Mouse (Mus musculus): ENCODE measurements around the gene Map3k9. TPM values are rescaled to one million over a fixed set of nuclear protein-coding genes. Genes with fewer than 3 reads are reported as not detected.
A peak's percentile ranks its signal among the peaks of the same experiment; 100 is the strongest.

The Map3k9 gene
- polyA plus RNA-seq, 1 experiment from 2014 or later: 3.6 TPM

DNA sequence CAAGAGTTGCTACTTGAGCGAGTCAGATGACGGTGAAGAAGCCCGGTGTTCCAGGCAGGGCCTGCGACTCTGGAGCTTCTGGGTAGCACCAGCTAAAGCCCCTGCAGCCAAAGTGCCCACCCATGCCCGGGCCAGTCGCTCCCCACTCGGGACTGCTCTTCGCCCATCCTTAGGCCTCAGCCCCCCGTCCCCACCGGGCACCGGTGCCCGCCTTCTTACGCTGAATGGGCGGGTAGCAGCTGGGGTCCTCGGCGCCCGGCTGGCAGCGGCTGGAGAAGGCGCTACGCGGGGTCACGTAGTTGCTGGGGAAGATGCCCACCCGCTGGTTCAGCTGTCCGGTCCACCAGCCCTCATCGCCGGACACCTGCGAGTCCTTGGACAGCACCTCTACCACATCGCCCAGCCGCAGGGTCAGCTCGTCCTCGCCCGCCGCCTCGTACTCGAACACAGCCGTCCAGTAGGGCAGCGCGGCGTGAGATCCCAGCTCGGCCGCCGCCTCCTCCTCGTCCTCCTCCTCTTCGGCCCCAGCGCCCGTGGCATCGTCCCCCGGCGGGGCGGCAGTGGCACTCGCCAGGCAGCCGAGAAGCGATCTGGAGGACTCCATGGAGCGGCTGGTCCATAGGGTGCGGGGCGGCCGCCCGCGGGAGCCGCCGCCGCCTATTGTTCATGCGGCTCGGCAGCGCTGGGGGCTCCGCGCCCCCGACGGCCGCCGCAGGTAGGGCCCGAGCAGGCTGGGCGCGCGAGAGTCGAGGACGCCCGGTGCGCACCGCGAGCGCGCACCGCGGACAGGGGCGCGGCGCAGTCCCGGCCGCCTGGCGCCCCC lies 493 bp downstream of the Map3k9 start:
- WGBS: 2% methylated on average over 36 of the region's 91 CpGs

DNA sequence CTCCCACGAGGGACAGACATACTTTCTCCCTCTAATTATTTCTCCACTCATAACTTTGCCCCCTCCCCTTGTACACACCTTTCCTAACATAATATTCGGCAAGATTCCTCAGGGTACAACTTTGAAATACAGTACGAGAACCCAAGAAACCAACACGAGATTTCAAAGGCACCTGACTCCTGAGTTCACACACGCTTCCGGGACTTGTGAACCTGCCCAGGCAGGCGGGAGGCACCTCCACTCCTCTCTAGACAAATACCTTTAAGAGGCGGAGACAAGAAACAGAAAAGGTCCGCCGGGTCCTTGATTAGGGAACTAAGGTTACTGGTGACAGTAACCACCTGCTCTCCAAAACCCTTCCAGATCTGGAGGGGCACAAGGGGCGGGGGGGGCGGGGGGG lies 1.1 kb downstream of the Map3k9 start:
- Histone ChIP-seq H3K4me1 (ENCODE audit: insufficient read depth, low read depth, low read length) (peaks cover 4% of the 10 kb centered on the region; the same call in 1 of the 2 replicates), H3K9ac (replicated peaks; ENCODE audit: low read depth) (no peak overlapping the region), H3K4me3 (ENCODE audit: low read depth, low read length) (peak overlapping the region; percentile 67), H3K27ac (ENCODE audit: low read length) (peak overlapping the region; percentile 95), H3K27me3 (replicated peaks; ENCODE audit: insufficient read depth, low read length) (peaks cover 9% of the 10 kb centered on the region), H3K9me3 (ENCODE audit: low read length) (no peaks in the 10 kb centered on the region), H3K4me2 (replicated peaks; ENCODE audit: low read depth, low read length) (peak overlapping the region; percentile 91), H3K36me3 (ENCODE audit: insufficient read depth, low read length) (no peaks in the 10 kb centered on the region)
- ATAC-seq: peak; percentile 50
- DNase-seq (ENCODE audit: low spot score): peak; percentile 88
- WGBS: 9% methylated on average over 12 of the region's 12 CpGs
- TF ChIP-seq CTCF (IDR thresholded peaks at IDR 0.05): no peak
- TF ChIP-seq EP300 (IDR thresholded peaks at IDR 0.05): no peak

More for the DNA sequence above, 493 bp downstream of the Map3k9 start:
- H3K4me2 ChIP-seq (replicated peaks; ENCODE audit: low read depth, low read length): peak overlapping the region; percentile 91
- H3K36me3 ChIP-seq (ENCODE audit: insufficient read depth, low read length): no peaks in the 10 kb centered on the region
- ATAC-seq (no peak; the same call in 1 of the 2 replicates), DNase-seq (ENCODE audit: low spot score) (no peak)
- H3K9me3 ChIP-seq (ENCODE audit: low read length): no peaks in the 10 kb centered on the region
- H3K4me3 ChIP-seq (ENCODE audit: low read depth, low read length): peak overlapping the region; percentile 67
- peak overlapping the region; percentile 95 for H3K27ac ChIP-seq (ENCODE audit: low read length)
- H3K9ac ChIP-seq (replicated peaks; ENCODE audit: low read depth): peak overlapping the region; percentile 51
- peaks cover 9% of the 10 kb centered on the region for H3K27me3 ChIP-seq (replicated peaks; ENCODE audit: insufficient read depth, low read length)
- H3K4me1 ChIP-seq (ENCODE audit: insufficient read depth, low read depth, low read length): peaks cover 4% of the 10 kb centered on the region; the same call in 1 of the 2 replicates
- TF ChIP-seq EP300 (IDR thresholded peaks at IDR 0.05) (no peak), CTCF (IDR thresholded peaks at IDR 0.05) (peak; percentile 4; the same call in 1 of the 2 replicates)

DNA sequence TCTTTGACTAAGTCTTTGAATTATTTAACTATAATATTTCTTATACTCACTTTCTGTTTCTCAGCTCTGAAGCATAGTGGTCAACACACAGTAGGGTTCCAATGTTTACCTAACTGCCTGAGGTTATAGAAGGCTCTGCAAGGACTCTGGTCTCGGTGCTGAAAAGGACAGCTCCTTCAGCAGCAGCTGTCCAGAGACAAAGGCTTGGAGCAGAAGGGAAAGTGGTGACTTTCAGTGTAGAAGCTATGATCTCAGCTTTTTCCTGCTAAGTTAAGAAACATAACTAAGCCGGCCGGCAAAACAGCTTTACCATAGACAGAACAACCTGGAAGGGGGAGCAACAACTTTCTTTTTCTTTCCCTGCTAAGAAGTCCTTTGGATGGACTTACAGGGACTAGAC lies 4.8 kb downstream of the Map3k9 start:
- DNase-seq (ENCODE audit: low spot score) (peak; percentile 73), ATAC-seq (no peak)
- Histone ChIP-seq H3K27me3 (replicated peaks; ENCODE audit: insufficient read depth, low read length) (peaks cover 7% of the 10 kb centered on the region), H3K9ac (replicated peaks; ENCODE audit: low read depth) (no peak overlapping the region), H3K4me2 (replicated peaks; ENCODE audit: low read depth, low read length) (no peak overlapping the region), H3K4me1 (ENCODE audit: insufficient read depth, low read depth, low read length) (no peaks in the 10 kb centered on the region), H3K36me3 (ENCODE audit: insufficient read depth, low read length) (no peaks in the 10 kb centered on the region), H3K4me3 (ENCODE audit: low read depth, low read length) (no peak overlapping the region), H3K27ac (ENCODE audit: low read length) (no peak overlapping the region), H3K9me3 (ENCODE audit: low read length) (no peaks in the 10 kb centered on the region)
- 35% methylated on average over 3 of the region's 3 CpGs for WGBS
- TF ChIP-seq CTCF (IDR thresholded peaks at IDR 0.05): no peak
- no peak for TF ChIP-seq EP300 (IDR thresholded peaks at IDR 0.05)

DNA sequence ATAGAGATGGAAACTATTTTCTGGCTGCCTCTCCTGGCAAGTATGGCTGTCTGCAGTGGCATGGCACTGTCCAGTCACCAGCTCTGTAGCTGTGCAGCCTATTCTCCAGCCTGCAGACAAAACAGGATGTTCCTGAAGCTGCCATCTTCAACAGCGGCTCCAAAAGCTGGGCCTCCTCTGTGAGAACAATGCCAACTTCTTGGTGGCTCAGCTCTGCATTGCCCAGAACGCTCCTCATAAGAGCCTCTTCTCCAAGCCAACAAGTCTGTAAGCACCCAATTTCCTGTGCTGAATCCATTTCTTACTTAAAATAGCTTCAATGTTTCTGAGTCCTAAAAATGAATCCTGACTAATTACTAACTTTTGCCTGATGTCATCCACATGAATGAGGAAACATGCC lies 5.3 kb downstream of the Map3k9 start:
- Histone ChIP-seq H3K9me3 (ENCODE audit: low read length) (no peaks in the 10 kb centered on the region), H3K36me3 (ENCODE audit: insufficient read depth, low read length) (no peaks in the 10 kb centered on the region), H3K9ac (replicated peaks; ENCODE audit: low read depth) (no peak overlapping the region), H3K4me1 (ENCODE audit: insufficient read depth, low read depth, low read length) (no peaks in the 10 kb centered on the region), H3K4me2 (replicated peaks; ENCODE audit: low read depth, low read length) (no peak overlapping the region), H3K4me3 (ENCODE audit: low read depth, low read length) (no peak overlapping the region), H3K27me3 (replicated peaks; ENCODE audit: insufficient read depth, low read length) (peaks cover 5% of the 10 kb centered on the region), H3K27ac (ENCODE audit: low read length) (no peak overlapping the region)
- 58% methylated on average over 2 of the region's 2 CpGs for WGBS
- no peak for ATAC-seq
- DNase-seq (ENCODE audit: low spot score): no peak
- no peak for TF ChIP-seq CTCF (IDR thresholded peaks at IDR 0.05)
- TF ChIP-seq EP300 (IDR thresholded peaks at IDR 0.05): no peak

DNA sequence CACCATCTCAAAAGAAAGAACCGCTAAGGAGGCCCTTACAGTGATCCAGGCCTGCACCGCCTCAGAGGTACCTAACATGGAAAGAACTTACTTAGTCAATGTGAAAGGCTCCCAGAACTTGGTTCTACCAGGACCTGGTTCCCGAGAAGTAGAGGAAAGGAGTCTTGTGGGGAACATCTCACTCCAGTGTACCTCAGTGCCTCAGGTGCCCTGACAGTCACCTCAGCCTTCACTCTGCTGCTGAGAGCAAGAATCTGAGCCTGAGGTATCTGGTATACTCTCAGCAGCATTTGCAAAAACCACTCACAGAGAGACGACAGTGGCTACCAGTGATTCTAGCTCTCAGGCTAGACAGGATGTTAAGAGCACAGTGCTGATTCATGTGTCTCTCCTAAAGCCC lies 6.8 kb downstream of the Map3k9 start:
- 73% methylated on average over 4 of the region's 4 CpGs for WGBS
- DNase-seq (ENCODE audit: low spot score): no peak

DNA sequence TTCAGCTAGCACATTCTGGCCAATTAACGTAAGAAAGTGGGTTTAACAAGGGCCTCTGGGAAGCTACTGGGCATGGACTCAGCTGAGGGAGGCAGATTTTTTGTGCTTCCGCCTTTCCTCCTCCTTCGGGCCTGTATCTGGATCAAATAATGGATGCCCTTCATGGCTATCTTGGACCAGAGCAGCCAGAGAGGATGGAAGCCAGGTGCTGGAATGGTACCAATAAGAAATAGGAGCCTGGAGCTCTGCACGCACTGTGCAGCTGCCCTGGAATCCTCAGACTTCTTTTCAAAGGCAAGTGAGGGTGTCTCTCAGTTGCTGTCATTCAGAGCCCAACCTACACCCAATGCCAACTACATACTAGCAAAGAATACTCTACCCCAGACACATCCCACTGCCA lies 11.5 kb downstream of the Map3k9 start:
- no peaks in the 10 kb centered on the region for H3K4me1 ChIP-seq (ENCODE audit: insufficient read depth, low read depth, low read length)
- H3K9me3 ChIP-seq (ENCODE audit: low read length): no peaks in the 10 kb centered on the region
- H3K4me3 ChIP-seq (ENCODE audit: low read depth, low read length): no peak overlapping the region
- 80% methylated on average over 4 of the region's 4 CpGs for WGBS
- no peak for DNase-seq (ENCODE audit: low spot score)
- H3K27me3 ChIP-seq (replicated peaks; ENCODE audit: insufficient read depth, low read length): no peaks in the 10 kb centered on the region
- ATAC-seq: no peak
- no peak overlapping the region for H3K4me2 ChIP-seq (replicated peaks; ENCODE audit: low read depth, low read length)
- no peak overlapping the region for H3K27ac ChIP-seq (ENCODE audit: low read length)
- TF ChIP-seq CTCF (IDR thresholded peaks at IDR 0.05): no peak
- H3K36me3 ChIP-seq (ENCODE audit: insufficient read depth, low read length): no peaks in the 10 kb centered on the region
- H3K9ac ChIP-seq (replicated peaks; ENCODE audit: low read depth): no peak overlapping the region

More for the DNA sequence above, 6.8 kb downstream of the Map3k9 start:
- H3K4me3 ChIP-seq (ENCODE audit: low read depth, low read length): no peak overlapping the region
- ATAC-seq: no peak
- H3K9ac ChIP-seq (replicated peaks; ENCODE audit: low read depth): no peak overlapping the region
- no peaks in the 10 kb centered on the region for H3K36me3 ChIP-seq (ENCODE audit: insufficient read depth, low read length)
- H3K4me2 ChIP-seq (replicated peaks; ENCODE audit: low read depth, low read length): no peak overlapping the region
- H3K4me1 ChIP-seq (ENCODE audit: insufficient read depth, low read depth, low read length): no peaks in the 10 kb centered on the region
- no peak overlapping the region for H3K27ac ChIP-seq (ENCODE audit: low read length)
- no peak for TF ChIP-seq CTCF (IDR thresholded peaks at IDR 0.05)
- TF ChIP-seq EP300 (IDR thresholded peaks at IDR 0.05): no peak
- H3K27me3 ChIP-seq (replicated peaks; ENCODE audit: insufficient read depth, low read length): no peaks in the 10 kb centered on the region
- H3K9me3 ChIP-seq (ENCODE audit: low read length): no peaks in the 10 kb centered on the region

Data from lung, postnatal 0 days (tissue).